Mouse (Mus musculus) E14TG2a.4 (cell line): Measurements from ENCODE around the gene Marco.

Experiments used
- CTCF ChIP-seq: conservative IDR thresholded peaks from 2 replicates; pipeline ENCODE4 v1.5.1; 2014; ENCODE audit warnings: low read length
- NANOG ChIP-seq: IDR thresholded peaks from 2 replicates; pipeline ENCODE4 v1.6.1; 2014; ENCODE audit warnings: borderline replicate concordance, low read length, mixed read lengths
- POU5F1 ChIP-seq: IDR thresholded peaks from 2 replicates; pipeline ENCODE4 v1.6.1; 2014; ENCODE audit warnings: low read length, borderline replicate concordance

DNA sequence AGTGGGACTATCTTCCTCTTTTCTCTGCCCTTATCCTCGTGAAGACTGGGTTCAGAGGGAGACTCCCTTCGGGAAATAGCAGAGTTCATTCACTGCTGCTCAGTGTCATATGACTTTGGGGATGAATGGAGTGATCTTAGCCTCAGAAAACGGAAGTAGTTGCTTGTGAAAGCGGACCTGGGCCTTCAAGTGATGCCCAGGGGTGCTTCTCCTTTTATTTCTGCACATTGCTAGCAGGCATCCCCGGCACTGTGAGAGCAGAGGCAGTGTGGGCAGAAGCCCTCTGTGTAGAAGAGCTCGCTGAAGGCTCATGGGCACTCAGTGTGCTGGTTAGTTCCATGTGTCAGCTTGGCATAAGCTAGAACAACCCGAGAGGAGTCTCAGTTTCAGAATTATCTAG, 12.8 kb upstream of the Marco start:
- TF ChIP-seq POU5F1 (no peak), CTCF (no peak), NANOG (no peak)
